Mouse (Mus musculus) C2C12 (cell line): ENCODE results near the gene Cnpy2. TPM values are rescaled to one million over a fixed set of nuclear protein-coding genes. Genes with fewer than 3 reads are reported as not detected.
"Not testable (repeated sequence)": the region's sequence is repeated elsewhere in the genome, so short reads cannot be mapped to it uniquely, and the experiment has no call there.

Experiments
- H3K27me3 ChIP-seq: one replicate; pipeline ENCODE4 v1.6.1; 2011; ENCODE audit not compliant: control insufficient read depth, insufficient read depth, insufficient read length
- H3K36me3 ChIP-seq: one replicate; pipeline ENCODE4 v1.6.1; 2011; ENCODE audit not compliant: control insufficient read depth, insufficient read depth
- H3K4me3 ChIP-seq: one replicate; pipeline ENCODE4 v1.5.1; 2011; ENCODE audit warnings: mild to moderate bottlenecking, control low read depth; ENCODE audit not compliant: poor library complexity, insufficient read depth, severe bottlenecking
- H3K79me2 ChIP-seq: one replicate; pipeline ENCODE4 v1.6.1; 2011; ENCODE audit not compliant: control insufficient read depth, insufficient read depth
- H3K79me3 ChIP-seq: one replicate; pipeline ENCODE4 v1.6.1; 2011; ENCODE audit warnings: low read depth, control low read depth
- H3ac ChIP-seq: one replicate; pipeline ENCODE3; 2011; ENCODE audit warnings: low read depth; ENCODE audit not compliant: control insufficient read depth, insufficient read length
- CEBPB ChIP-seq: IDR thresholded peaks from one replicate; pipeline ENCODE4 v1.6.1; 2011; ENCODE audit warnings: low read depth, mild to moderate bottlenecking, control low read depth, moderate library complexity
- CTCF ChIP-seq: IDR thresholded peaks from one replicate; pipeline ENCODE4 v1.5.1; 2011; ENCODE audit not compliant: control insufficient read depth, insufficient read depth, insufficient read length
- FOSL1 ChIP-seq: IDR thresholded peaks from one replicate; pipeline ENCODE4 v1.8.0; 2011; ENCODE audit warnings: mild to moderate bottlenecking, low read length; ENCODE audit not compliant: poor library complexity, insufficient read depth, severe bottlenecking
- MAX ChIP-seq: IDR thresholded peaks from one replicate; pipeline ENCODE4 v1.6.1; 2011; ENCODE audit warnings: mild to moderate bottlenecking, control low read depth
- MYOD1 ChIP-seq: IDR thresholded peaks from one replicate; pipeline ENCODE4 v1.6.1; 2011; ENCODE audit warnings: low read depth; ENCODE audit not compliant: control insufficient read depth, insufficient read length
- MYOG ChIP-seq: IDR thresholded peaks from one replicate; pipeline ENCODE4 v1.6.1; 2011; ENCODE audit not compliant: control insufficient read depth, insufficient read length; ENCODE audit errors: extremely low read depth
- USF1 ChIP-seq: IDR thresholded peaks from one replicate; pipeline ENCODE4 v1.6.1; 2011; ENCODE audit warnings: low read depth, mild to moderate bottlenecking, control low read depth, moderate library complexity
- polyA plus RNA-seq: library from polyadenylated mRNA; unstranded; fragments of >200 nt; fragmentation: generic; extraction: Trizol; gene quantifications from one replicate; pipeline ENCODE4 v1.2.1, GENCODE M21; 2012; ENCODE audit warnings: missing spikeins

Cnpy2 gene
- polyA plus RNA-seq, 1 experiment = 102 TPM

GRCm38 (mm10) chr10:128282886-128283450 lies 39.3 kb upstream of the Cnpy2 start:
- TF ChIP-seq MYOG (no peak), USF1 (no peak), MYOD1 (no peak), MAX (no peak), FOSL1 (no peak), CTCF (no peak), CEBPB (no peak)
- H3K36me3 ChIP-seq = peaks cover 26% of the 10 kb centered on the region
- no peaks in the 10 kb centered on the region for H3K79me3 ChIP-seq
- no peaks in the 10 kb centered on the region for H3K27me3 ChIP-seq
- no peak overlapping the region for H3ac ChIP-seq
- no peaks in the 10 kb centered on the region for H3K79me2 ChIP-seq
- no peak overlapping the region for H3K4me3 ChIP-seq

DNA sequence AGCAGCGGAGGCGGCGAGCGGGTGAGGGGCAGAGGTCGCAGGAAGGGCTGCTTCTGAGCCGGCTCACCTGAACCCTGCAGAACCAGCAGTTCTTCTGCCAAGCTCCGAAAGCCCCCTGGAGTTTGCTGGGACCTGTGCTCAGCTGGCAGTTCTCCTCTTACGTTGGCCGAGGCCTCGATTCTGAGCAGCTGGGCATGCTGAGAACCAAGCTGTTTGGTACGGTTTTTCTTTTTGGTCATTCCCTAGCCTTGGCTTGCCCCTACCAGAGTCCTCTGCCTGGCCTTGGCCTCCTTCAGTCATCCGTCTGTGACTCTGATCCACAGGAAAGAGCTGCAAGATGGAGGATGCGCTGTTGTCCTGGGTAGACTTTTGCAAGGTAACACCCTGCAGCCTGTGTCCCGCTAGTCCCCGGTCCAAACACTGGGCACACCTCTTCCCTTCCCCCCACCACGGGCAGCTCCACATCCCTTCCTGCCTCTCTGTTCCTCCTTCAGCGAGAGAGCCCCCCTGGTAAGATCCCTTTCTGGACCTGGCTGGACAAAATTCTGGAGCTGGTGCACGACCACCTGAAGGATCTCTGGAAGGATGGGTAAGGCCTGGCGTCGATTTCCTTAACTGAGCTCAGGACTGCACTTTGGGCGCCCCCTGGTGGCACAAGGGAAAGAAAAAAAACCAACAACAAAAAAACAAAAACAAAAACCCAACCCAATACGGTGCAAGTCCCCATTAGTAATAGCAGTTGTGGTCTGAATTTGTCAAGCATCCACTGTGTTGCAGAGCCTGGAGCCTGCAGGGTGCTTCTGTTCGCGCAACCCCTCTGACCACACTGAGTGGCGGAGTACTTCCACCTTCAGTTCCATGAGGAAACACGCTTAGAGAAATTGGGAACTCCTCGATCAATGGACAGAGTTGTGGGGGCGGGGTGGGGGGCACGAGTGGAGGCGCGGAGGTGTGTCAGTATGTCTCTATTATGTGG lies 38.4 kb upstream of the Cnpy2 start:
- Histone ChIP-seq H3K4me3 (peak overlapping the region; percentile 6), H3K36me3 (peaks cover 26% of the 10 kb centered on the region), H3K27me3 (no peaks in the 10 kb centered on the region)

DNA sequence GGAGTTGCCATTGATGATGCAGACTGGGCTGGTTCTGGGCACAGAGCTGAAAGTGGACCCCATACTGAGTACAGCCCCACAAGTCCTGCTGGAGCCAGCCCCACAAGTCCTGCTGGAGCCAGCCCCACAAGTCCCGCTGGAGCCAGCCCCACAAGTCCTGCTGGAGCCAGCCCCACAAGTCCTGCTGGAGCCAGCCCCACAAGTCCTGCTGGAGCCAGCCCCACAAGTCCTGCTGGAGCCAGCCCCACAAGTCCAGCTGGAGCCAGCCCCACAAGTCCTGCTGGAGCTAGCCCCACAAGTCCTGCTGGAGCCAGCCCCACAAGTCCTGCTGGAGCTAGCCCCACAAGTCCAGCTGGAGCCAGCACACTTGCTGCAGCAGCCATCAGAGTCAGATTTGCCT lies 31.7 kb upstream of the Cnpy2 start:
- H3K27me3 ChIP-seq, H3K79me2 ChIP-seq, H3ac ChIP-seq, H3K79me3 ChIP-seq, H3K4me3 ChIP-seq: not testable (repeated sequence)
- H3K36me3 ChIP-seq = peaks cover 15% of the 10 kb centered on the region

More for the DNA sequence above, 38.4 kb upstream of the Cnpy2 start:
- TF ChIP-seq CEBPB (no peak), CTCF (no peak), USF1 (no peak), MAX (no peak), MYOG (no peak), MYOD1 (no peak), FOSL1 (no peak)
- Histone ChIP-seq H3K79me2 (no peaks in the 10 kb centered on the region), H3ac (no peak overlapping the region), H3K79me3 (no peaks in the 10 kb centered on the region)

- H3ac ChIP-seq = no peak overlapping the region
- no peak overlapping the region for H3K4me3 ChIP-seq
- peaks cover 4% of the 10 kb centered on the region for H3K27me3 ChIP-seq
- H3K79me3 ChIP-seq = no peaks in the 10 kb centered on the region
- H3K36me3 ChIP-seq = peaks cover 5% of the 10 kb centered on the region
- TF ChIP-seq USF1 (no peak), CEBPB (no peak), MAX (no peak), MYOD1 (no peak), FOSL1 (no peak), MYOG (no peak), CTCF (no peak)
- no peaks in the 10 kb centered on the region for H3K79me2 ChIP-seq
These were observed 25.7 kb upstream of the Cnpy2 start for GRCm38 (mm10) chr10:128296370-128297090.

GRCm38 (mm10) chr10:128297221-128297620 lies 25.0 kb upstream of the Cnpy2 start:
- Histone ChIP-seq H3K79me2 (no peaks in the 10 kb centered on the region), H3K36me3 (peaks cover 5% of the 10 kb centered on the region), H3K79me3 (no peaks in the 10 kb centered on the region), H3K4me3 (no peak overlapping the region), H3ac (no peak overlapping the region), H3K27me3 (peaks cover 4% of the 10 kb centered on the region)
- TF ChIP-seq CEBPB = no peak
- TF ChIP-seq MAX = no peak
- no peak for TF ChIP-seq MYOD1

GRCm38 (mm10) chr10:128297622-128298021 lies 24.6 kb upstream of the Cnpy2 start:
- Histone ChIP-seq H3K79me3 (no peaks in the 10 kb centered on the region), H3ac (no peak overlapping the region), H3K4me3 (no peak overlapping the region), H3K27me3 (peaks cover 4% of the 10 kb centered on the region), H3K36me3 (peaks cover under 1% of the 10 kb centered on the region), H3K79me2 (no peaks in the 10 kb centered on the region)
- TF ChIP-seq CTCF (no peak), MYOG (no peak), CEBPB (no peak), MYOD1 (no peak), USF1 (no peak), FOSL1 (no peak), MAX (no peak)
